Mouse (Mus musculus): ENCODE measurements around the gene Tktl1.

- TF ChIP-seq EP300 (optimal IDR thresholded peaks at IDR 0.05) (no peak), CTCF (IDR thresholded peaks at IDR 0.05; ENCODE audit: low read depth) (no peak)
These were observed 66.7 kb downstream of the Tktl1 start for GRCm38 (mm10) chrX:74243807-74244206.
